Mouse (Mus musculus): Measurements from ENCODE around the gene Filip1l. TPM values are rescaled to one million over a fixed set of nuclear protein-coding genes. Genes with fewer than 3 reads are reported as not detected.

The Filip1l gene
- polyA plus RNA-seq, 1 experiment: 11.0 TPM

- no peak for DNase-seq (ENCODE audit: low read depth, low spot score)
- 13% methylated on average over 2 of the region's 2 CpGs for whole genome bisulfite sequencing
Observed at GRCm38 (mm10) chr16:57582008-57582407, 229.1 kb downstream of the Filip1l start.

- 20% methylated on average over 3 of the region's 3 CpGs for WGBS
- no peak for DNase-seq (ENCODE audit: low read depth, low spot score)
Observed at GRCm38 (mm10) chr16:57585201-57585600, 232.3 kb downstream of the Filip1l start.

- no peak for DNase-seq (ENCODE audit: low read depth, low spot score)
- 37% methylated on average over 7 of the region's 7 CpGs for WGBS
Observed at GRCm38 (mm10) chr16:57593422-57594157, 240.7 kb downstream of the Filip1l start.

- 73% methylated on average over 4 of the region's 4 CpGs for WGBS
- no peak for DNase-seq (ENCODE audit: low read depth, low spot score)
Observed at GRCm38 (mm10) chr16:57597295-57597957, 244.5 kb downstream of the Filip1l start.

GRCm38 (mm10) chr16:57601031-57601430 lies 248.1 kb downstream of the Filip1l start:
- no peak for DNase-seq (ENCODE audit: low read depth, low spot score)

GRCm38 (mm10) chr16:57606444-57607227 lies 253.7 kb downstream of the Filip1l start, which contains the start of gene Cmss1:
Gene Cmss1 (minus strand): TSS chr16:57606864.
- DNase-seq (ENCODE audit: low read depth, low spot score): peak; percentile 37
- under 1% methylated on average over 64 of the region's 64 CpGs for WGBS

- no peak for DNase-seq (ENCODE audit: low read depth, low spot score)
Observed at GRCm38 (mm10) chr16:57611768-57612167, 258.9 kb downstream of the Filip1l start.

More at GRCm38 (mm10) chr16:57611768-57612167, 258.9 kb downstream of the Filip1l start:
- 2% methylated on average over 1 of the region's 1 CpGs for WGBS

Other genes starting within 250 kb of the Filip1l start
- 9.8 and 12.8 TPM in 2 replicates for gene Tomm70a, start 231.4 kb upstream of the Filip1l start, polyA plus RNA-seq (2012; rRNA removed)
- gene Nit2, start 185.8 kb upstream of the Filip1l start, polyA plus RNA-seq (2012; rRNA removed): 12.9 and 16.5 TPM in 2 replicates
- 9.7 and 16.0 TPM in 2 replicates for gene Tbc1d23, start 121.6 kb upstream of the Filip1l start, polyA plus RNA-seq (2012; rRNA removed)
- gene Tmem30c, start 60.2 kb upstream of the Filip1l start, polyA plus RNA-seq (2012; rRNA removed): 0.06 TPM in 1 of 2 replicates, not detected in the other